Mouse (Mus musculus) heart, adult 18-20 months (tissue): ENCODE measurements at regions not wholly inside any gene's neighbourhood (a gene's known extent, or its start where the extent isn't known, plus 50 kb on each side); places are given as distances from the start of the nearest gene placed in this dataset.
A peak's percentile ranks its signal among the peaks of the same experiment; 100 is the strongest.

Source experiments
- DNase-seq, 2 experiments: peaks; one replicate each; pipeline ENCODE4 v3.0.0; 2021 to 2022; ENCODE audit warnings: mixed read lengths in 1 of 2

DNA sequence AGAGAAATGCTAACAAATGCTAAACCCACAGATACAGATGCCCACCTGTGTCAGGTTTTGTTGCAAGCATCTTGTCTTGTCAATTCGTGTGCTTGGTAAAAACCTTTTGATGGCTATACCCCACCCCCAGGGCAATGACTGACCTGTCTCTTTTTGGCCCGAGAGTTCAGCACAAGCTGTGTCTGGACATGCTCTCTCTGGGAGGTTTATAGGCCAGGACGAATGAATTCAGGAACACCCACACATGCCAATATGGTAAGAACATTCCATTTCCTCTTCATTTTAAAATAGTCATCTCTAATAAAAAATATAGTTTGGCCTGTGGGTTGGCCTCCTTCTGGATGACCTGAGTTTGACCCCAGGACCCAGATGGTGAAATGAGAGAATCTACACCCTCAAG is 137.8 kb upstream of the Hs6st1 start:
- no peak for DNase-seq

DNA sequence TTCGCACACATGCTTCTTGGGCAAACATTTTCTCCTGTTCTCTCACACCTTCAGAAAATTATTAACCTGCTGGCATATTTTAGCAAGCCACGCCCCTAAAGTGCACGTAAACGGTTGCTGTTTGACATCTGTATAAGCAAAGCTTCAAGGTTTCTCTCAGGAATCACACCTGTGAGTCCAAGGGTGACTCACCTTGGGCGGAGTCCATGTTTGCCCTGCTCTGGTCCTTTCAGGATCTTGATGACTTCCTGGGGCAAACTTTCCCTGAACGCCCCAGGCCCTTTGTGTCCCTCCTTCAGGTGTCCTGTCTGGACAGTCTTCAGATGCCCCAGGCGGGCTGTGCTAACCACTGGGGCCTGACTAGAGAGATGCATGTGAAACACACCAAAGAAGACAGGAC is 137.1 kb upstream of the Hs6st1 start:
- DNase-seq, result no peak

DNA sequence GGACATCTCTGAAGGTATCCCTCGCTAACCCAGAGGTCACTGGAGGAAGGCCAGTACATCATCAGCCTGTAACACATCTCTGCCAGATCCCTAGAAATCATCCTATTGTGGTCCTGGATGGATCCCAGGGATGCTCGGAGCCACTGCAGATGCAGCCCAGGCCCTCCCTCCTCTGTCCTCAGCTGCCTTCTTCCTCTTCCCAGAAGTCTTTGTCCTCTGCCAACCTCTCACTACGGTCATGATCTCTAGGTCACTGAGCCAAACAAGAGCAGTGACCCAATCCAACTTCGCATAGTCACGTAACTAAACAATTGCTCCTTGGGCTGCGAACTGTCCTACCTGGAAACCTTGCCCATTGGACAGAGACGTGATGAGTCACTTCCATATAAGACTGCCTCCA is 134.7 kb upstream of the Hs6st1 start:
- DNase-seq, result peak; percentile 42 to 73

DNA sequence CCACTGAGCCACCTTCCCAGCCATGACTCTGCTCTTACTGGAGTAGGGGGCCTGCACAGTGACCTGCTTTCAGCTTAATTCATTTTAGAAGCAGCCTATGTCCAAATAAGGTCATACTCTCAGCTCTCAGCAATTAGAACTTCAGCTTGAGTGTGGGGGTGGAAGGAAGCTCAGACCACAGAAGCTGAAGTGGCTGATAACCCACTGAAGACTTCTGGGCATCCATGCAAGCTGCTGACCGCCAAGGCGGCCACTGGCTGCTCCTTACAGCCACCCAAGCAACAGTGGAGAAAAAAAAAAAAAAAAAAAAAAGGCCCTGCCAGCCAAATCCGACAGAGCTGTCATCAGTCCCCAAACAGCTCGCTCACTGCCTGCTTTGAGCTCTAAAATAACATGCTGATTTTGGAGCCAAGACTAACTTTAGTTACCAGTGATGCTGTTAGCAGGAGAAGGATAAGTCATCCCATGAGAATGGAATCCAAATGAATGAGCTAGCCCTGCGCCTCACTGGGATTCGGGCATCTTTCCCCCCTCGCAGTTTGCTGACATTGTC is 133.0 kb upstream of the Hs6st1 start:
- peak; percentile 72 to 74 for DNase-seq

DNA sequence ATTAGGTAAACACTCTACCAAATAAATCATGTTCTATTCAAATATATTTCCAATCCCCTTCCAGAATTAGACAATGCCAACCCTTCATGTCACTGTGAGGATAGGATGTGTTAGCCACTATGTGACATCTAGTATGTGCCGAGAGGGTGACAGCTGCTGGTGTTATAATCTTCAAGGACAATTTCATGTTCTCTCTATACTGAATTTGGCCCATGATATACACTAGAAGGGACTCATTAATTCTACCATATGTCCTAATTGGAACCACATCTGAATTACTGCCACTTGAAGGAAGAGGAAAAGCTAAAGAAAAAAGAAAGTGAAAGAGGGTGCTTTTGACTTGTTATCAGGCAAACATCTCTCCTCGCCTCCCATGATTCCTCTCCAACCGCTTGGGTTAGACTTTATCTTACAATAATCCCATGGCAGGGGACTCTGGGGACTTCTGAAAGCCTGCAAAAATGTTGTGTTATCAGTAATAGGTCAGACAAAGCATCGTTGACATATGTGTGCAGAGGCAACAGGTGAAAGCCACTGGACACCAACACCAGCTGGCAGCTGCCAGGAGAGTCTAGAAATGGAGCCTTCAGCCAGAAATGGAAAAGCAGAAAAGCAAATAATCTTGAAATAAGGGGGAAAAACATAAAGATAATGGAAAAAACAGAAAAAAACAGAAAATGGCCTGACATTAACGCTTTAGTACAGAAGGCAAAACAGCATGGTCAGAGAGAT is 131.7 kb upstream of the Hs6st1 start:
- DNase-seq, result no peak

DNA sequence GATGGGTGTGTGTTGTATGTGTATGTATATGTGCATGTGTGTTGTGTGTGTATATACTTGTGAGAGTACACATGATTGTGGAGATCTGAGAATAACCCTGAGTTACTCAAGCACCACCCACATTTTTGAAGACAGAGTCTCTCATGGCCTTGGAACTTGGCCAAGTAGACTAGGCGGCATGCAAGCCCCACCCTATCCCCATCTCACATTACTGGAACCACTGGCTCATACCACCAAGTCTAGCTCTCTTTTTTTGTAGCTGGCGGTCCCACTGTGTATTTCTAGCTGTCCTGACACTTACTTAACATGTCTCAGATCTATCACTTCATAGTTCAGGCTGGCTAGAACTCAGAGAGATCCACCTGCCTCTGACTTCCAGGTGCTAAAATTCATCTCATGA is 128.0 kb upstream of the Hs6st1 start:
- DNase-seq, result no peak

DNA sequence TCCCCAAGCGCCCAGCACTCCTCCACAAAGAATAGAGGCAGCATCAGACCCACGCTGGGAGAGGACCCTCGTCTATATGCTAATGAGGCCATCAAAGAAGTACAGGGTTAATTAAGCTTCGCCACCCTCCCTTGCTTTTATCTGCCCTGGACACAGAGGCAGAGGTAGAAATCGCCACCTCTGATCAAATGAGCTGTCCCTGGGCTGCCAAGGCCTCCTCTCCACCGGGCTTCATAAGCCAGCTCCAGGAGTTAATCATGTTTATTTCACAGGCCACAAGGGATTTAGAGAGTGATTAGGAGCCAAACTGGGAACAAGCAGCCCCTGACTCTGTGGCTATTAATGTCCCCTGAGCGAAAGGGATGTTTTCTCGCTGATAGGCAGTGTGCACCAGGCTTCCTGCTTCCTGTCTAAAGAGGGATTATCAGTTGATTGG is 126.5 kb upstream of the Hs6st1 start:
- DNase-seq, result no peak

DNA sequence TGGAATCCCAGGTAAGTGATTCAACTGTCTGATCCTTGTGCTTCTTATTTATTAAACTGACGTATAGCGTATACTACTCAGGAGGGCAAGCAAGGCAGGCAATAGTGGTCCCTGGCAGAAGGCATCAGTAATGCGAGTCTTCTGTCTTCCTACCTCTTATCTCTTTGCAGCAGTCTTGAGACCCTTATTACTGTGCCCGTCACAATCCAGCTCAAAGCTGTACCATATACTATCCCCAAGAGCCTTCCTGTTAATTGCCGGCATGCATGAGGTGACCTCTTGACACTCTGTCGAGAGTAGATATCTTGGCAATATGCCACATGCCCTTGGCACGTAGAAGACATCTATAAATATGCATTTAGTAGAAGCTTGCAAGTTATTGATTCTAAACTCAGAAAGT is 126.0 kb upstream of the Hs6st1 start:
- DNase-seq, result no peak

DNA sequence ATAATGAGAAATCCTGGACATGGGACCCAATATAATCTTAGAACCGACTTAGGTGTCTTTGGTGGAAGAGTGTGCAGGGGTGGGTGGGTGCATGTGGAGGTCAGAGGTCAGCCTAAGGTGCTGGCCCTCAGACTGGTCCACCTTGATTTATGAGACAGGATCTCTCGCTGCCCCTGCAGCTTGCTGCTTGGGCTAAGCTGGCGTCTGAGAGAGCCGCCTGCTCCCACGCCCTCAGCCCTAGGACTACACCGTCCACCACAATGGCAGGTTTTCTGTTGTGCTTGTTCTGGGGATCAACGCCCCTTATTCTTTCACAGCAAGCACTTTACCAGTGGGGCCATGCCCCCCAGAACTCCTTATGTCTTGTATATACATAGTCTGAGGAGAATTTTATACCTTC is 124.4 kb upstream of the Hs6st1 start:
- no peak for DNase-seq

DNA sequence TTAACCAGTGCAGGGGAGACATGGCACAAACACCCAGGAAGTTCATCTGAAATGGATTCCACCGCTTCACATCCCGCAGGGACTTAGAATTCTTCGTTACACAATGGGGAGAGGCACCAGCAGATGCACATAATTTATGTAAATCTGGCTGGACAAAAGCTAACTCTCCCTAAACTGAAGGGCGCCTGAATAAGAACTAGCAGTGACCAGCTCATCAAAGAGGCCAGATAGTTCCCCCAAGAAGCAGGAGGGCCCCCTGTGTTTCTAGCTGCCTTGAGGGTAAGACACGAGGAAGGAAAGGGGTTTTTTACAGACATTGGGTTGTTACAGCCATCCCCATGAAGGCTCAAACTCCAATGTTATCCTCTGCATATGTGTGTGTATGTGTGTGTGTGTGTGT is 123.8 kb upstream of the Hs6st1 start:
- DNase-seq, result no peak

DNA sequence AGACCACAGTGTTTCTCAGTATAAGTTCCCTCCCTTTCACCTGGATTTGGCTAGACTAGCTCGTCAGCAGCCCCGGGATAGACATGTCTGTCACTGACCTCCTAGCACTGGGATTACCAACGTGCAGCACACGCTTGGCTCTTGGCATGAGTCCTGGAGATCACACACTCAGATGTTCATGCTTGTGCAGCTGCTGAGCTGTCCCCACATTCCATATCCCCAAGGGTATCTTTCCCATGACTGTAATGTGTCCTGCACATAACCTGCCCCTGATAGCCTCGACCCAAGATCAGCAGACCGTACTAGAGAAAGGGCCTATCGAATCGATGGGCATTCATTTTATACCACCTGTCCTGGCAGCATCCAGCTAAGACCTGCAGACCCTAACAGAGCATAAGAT is 123.4 kb upstream of the Hs6st1 start:
- no peak for DNase-seq

DNA sequence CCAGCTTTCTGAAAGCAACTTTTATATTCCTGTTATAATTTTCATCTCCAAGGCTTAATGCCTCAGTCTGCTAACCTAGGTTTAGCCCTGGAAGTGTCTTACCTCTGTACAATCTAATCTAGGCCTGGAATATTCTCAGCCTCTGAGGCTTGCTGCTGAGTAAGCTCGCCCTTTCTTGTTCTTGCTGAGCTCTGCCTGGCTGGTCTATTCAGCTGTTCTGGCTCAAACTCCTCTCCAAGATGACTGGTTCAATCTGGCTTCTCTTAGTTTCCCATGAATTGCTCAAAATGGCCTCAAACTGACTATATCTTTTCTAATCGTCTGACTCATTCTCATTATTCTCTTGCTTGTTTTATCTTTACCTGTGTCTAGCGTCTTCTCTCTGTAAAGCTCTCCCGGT is 122.6 kb upstream of the Hs6st1 start:
- DNase-seq, result no peak

DNA sequence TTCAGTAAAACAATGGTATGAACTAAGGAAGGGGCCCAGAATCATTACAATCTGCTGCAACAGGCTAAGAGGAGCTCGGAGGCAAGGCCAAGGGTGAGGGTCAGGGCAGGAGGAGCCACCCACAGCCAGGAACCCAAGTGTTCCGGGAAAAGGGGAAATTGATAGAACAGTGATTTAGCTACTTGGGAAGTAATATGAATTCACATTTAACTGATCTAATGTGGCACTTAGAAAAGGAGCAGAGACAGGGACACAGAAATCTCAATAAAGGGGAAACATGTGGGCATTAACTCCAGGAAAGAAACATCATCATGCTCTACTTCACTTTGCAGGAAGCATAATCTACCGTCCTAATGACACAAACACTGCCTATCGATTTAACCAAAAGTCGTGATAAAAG is 120.1 kb upstream of the Hs6st1 start:
- DNase-seq, result no peak

DNA sequence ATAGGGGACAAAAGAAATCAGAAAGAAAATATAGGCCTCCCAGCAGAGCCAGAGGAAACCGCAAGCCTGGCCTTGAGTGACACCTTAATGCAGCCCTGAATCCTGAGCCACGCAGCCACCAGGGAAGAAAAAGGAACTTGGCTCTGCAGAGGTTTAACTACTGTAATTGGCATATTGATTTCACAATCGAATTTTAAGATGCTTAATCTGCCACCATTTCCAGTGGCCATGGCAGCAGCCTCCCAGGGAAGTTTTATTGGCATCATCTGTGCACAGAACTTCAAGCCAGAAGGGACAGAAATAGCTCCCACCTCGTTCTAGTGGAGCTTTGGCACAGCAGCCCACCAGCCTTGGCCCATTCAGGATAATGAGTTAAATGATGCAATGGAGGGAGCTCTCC is 117.1 kb upstream of the Hs6st1 start:
- no peak for DNase-seq

DNA sequence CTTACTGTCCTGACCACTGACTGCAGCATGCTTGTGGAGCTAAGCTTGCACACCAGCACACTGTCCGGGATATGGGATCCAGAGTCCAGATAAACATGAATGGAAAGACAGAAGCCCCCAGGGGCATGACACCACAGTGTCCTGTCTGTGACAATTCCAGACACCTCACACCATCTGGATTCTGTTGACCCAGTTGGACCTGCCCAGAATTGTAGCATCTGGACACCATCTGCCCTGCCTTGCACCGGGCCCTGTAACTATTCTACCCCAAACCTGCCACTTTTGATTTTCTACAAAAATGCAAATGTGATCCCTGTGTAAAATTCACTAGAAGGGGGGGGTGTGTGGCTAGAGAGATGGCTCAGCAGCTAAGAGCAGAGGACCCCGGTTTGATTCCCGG is 114.5 kb upstream of the Hs6st1 start:
- DNase-seq, result no peak

DNA sequence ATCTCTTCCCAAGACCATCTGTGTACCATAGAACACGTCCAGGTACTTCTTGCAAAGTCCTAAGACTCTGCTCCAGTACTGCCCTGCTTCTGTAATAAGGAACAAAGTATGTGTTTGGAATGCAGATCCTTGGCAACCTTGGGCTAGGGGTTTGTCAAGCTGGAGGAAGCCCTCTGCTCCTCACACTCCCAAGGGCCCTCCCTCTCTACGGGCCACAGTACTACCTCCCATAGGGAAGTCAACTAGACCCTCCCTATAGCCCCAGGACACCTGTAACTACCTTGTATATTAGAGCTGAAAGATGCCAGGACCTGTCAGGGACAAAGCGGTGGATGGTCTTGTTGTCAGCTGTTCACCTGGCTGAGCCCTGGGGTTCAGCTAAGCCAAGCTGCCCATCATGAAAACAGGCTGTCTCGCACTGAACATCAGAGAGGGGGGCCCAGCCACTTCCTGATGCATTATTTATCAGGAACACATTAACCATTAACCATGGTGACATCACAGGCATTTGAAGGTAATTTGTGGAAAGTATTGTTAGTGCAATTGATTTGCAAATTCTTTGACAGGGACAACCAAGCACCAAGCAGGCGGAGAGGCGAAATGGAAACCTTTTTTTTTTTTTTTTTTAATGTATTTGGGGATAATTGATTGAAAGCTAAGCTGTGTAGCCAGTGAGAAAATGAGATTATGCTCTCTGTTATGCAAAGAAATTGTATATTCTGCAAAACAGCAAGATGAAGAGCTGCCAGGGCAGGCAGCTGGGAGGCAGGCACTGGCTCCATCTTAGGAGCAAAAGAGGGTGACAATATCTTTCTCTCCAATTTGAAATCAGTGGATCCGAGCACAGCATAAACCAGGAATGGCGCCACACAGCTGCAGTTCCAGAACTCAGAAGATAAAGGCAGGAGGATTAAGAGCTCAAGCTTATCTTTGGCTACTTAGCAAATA is 110.5 kb upstream of the Hs6st1 start:
- DNase-seq, result no peak

DNA sequence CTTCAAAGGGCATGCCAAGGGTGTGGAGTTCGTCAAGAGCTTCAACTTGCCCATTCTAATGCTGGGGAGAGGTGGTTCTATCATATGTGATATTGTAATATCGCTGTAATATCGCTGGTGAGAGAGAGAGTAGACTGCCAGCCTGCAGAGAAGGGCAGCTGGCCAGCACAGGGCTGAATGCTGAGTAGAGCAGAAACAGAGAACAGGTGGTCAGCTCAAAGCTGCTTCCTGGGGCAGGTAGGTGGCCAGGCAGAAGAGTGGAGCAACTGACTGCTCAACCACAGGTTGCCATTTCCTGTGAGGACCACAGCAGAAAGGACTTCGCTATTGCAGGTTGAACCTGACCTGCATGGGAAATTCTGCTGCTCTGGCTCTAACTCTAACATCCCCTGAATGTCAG is 108.5 kb upstream of the Hs6st1 start:
- DNase-seq, result no peak

DNA sequence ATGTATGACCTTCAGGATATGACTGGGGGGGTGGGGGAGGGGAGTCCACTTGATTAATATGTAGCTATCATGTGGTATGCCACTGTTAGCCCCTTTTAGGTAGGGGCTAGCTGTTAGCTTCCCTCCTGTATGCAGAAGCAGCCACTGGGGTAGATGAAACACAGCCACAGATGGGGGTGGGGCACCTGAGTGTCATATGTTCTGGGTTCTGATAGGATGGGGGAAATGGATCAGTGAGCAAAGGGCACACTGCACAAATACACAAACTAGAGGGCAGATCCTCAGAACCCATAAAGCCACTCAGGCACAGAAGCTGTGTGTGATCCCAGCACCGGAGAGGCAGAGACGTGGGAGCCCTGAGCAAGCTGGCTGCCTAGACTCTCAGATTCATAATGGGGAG is 107.4 kb upstream of the Hs6st1 start:
- DNase-seq, result no peak

DNA sequence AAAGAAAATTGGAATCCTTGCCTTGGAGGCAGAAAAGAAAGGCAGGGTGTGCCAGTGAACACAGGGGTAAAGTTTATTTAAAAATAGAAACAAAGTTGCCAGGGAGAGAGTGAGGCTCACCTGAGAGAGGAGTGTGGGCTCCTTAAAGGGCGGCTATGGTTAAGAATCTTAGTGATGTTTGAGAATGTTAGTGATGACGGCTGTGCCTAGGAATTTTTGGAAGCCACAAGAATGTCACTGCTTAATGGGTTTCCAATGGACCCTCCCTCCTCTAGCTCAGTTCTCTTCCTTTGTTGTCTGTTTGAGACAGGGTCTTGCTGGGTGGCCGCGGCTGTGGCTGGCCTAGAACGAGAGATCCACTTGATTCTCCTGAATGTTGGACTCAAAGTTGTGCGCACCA is 106.3 kb upstream of the Hs6st1 start:
- no peak for DNase-seq

DNA sequence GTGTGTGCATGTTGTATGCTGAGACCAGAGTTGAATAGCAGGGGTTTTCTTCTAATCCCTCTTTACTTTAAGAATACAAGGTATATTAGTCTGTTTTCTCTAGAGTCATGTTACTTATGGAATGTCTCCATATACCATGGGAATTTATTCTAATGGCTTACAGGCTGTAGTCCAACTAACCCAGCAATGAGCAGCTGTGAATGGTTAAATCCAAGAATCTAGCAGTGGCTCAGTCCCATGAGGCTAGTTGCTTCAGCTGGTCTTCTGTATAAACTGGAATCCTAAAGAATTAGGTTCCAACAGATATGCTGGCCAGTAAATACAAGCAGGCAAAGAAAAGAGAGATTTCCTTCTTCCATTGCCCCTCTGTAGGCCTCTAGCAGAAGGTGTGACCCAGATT is 99.7 kb upstream of the Hs6st1 start:
- no peak for DNase-seq

DNA sequence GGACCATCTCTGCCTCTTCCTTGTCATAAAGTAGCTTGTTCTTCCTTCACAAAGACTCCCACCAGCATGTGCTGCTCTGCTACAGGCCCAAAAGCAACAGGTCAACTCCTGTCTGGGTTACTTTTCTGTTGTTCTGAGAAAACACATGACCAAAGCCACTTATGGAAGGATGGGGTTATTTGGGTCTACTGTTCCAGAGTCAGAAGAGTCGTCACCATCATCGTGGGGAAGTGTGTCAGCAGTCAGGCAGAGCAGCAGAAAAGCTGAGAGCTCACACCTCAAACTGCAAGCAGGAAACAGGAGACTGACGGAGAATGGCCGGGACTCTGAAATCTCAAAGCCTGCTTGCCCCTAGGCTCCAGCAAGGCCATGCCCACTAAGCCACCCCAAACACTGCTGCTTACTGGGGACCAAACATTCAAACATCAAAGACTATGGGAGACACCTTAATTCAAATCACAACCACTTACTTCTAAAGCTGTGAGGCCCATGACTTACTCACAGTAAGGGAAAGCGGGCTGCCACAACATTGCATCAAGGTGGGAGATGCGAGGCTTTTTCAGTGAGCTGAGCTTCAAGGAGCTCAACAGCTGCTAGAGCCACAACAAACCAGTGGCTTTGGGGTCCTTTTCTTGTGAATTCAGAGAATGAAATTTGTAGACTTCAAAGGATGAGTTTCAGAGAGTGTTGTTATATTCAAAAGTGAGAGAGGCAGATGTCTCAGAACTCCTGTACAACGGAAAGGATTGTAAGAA is 96.6 kb upstream of the Hs6st1 start:
- DNase-seq, result no peak

DNA sequence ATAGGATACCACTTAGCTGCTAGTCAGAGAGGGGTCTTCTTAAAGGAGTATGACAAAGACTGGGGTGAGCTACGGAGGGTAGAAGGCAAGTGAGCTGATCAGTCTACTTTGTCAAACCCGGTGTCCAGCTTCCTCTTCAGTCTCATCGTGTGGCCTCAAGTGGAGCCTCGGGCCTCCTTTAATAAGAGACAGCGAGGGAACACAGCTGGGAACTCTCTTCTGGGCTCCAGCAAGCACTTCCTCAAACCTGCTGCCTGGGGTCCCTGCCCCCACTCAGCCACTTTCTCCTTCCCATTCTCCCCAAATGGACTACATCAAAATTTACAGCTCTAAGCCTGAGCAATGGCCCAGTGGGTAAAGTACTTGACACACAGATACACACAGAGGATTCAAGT is 96.0 kb upstream of the Hs6st1 start:
- DNase-seq, result no peak

DNA sequence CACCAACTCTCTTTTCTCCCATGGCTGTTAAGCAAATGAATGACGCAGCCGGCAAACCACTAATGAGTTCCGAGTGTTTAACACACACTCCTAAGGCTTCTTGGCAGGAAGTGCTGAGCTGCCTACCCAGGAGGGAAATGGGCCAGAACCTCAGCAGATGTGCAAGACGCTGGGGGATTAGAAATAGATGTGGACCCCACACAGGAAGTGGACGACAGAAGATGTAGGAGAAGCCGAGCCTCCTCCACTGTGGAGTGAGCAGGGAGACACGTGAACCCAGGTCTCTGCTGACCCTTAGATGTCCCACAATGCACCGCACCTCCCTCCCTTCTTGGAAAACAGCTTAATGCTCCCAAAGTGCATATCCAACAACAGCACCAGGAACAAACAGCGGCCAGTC is 94.8 kb upstream of the Hs6st1 start:
- peak; percentile 61 to 65 for DNase-seq
